In genomic region chr11:59809071-59809669, GRCm38 (mm10) we compare ENCODE assay signal across 8 mouse cellular contexts. TPM values are rescaled to one million over a fixed set of nuclear protein-coding genes. Genes with fewer than 3 reads are reported as not detected.
DNase-seq lines count a peak whose midpoint lies in the region; ATAC-seq and TF ChIP-seq lines count a peak whose summit lies in the region.

No protein-coding gene starts in this region.

- H3K4me3 ChIP-seq in kidney, embryonic 15.5 days (replicated peaks): peak overlapping the region; percentile 90
- H3K4me3 ChIP-seq in stomach, embryonic 16.5 days (replicated peaks; ENCODE audit: low read length): peak overlapping the region; percentile 76

- peaks cover 17% of the 10 kb centered on the region for H3K4me1 ChIP-seq in kidney, embryonic 15.5 days
- peaks cover 14% of the 10 kb centered on the region for H3K4me1 ChIP-seq in stomach, embryonic 16.5 days (ENCODE audit: control insufficient read depth, insufficient read depth, low read length)

- H3K27me3 ChIP-seq in kidney, embryonic 15.5 days: no peaks in the 10 kb centered on the region
- no peaks in the 10 kb centered on the region for H3K27me3 ChIP-seq in stomach, embryonic 16.5 days (ENCODE audit: control insufficient read depth, insufficient read depth, low read length)

- ATAC-seq in kidney, embryonic 15.5 days (replicated peaks; ENCODE audit: low FRiP score): peak; percentile 25; the same call in 1 of the 2 replicates
- peak; percentile 35 for ATAC-seq in stomach, embryonic 16.5 days (ENCODE audit: insufficient read depth, low FRiP score)

- peaks cover 36% of the 10 kb centered on the region for H3K36me3 ChIP-seq in kidney, embryonic 15.5 days
- H3K36me3 ChIP-seq in stomach, embryonic 16.5 days (ENCODE audit: control insufficient read depth, insufficient read depth, low read length): peaks cover 6% of the 10 kb centered on the region; the same call in 1 of the 2 replicates

- no peak for TF ChIP-seq CTCF in brain, embryonic 14.5 days (IDR thresholded peaks at IDR 0.05; ENCODE audit: borderline replicate concordance, extremely low read depth, insufficient read depth, insufficient read length)

- no peaks in the 10 kb centered on the region for H3K9me3 ChIP-seq in kidney, embryonic 15.5 days (replicated peaks)
- no peaks in the 10 kb centered on the region for H3K9me3 ChIP-seq in stomach, embryonic 16.5 days (replicated peaks; ENCODE audit: control insufficient read depth, low read length)

- peak overlapping the region; percentile 99 for H3K27ac ChIP-seq in kidney, embryonic 15.5 days
- peak overlapping the region; percentile 97 for H3K27ac ChIP-seq in stomach, embryonic 16.5 days (ENCODE audit: low read length)

- H3K4me2 ChIP-seq in kidney, embryonic 15.5 days: peak overlapping the region; percentile 89
- H3K4me2 ChIP-seq in stomach, embryonic 16.5 days (ENCODE audit: low read depth, low read length): peak overlapping the region; percentile 78

- TF ChIP-seq POLR2A in brain, embryonic 14.5 days (IDR thresholded peaks at IDR 0.05; ENCODE audit: borderline replicate concordance, extremely low read depth, insufficient read depth, insufficient read length, poor library complexity, severe bottlenecking): no peak

- peak; percentile 33 for DNase-seq in retina, adult 2 months (ENCODE audit: low read depth, low spot score)
- DNase-seq in retina, postnatal 1 day: no peak
- DNase-seq in brain, embryonic 14.5 days (ENCODE audit: low read depth): peak; percentile 32
- DNase-seq in heart, adult 9 months (ENCODE audit: low spot score in 2 of 2): peak; percentile 73 to 82
- peak; percentile 83 for DNase-seq in lung, postnatal 25 days (ENCODE audit: low spot score)
- no peak for DNase-seq in layer of hippocampus, postnatal 25 days (ENCODE audit: extremely low spot score in 1 of 2, low spot score in 1 of 2)

- WGBS in kidney, embryonic 15.5 days: under 1% methylated on average over 15 of the region's 15 CpGs
- under 1% methylated on average over 15 of the region's 15 CpGs for WGBS in stomach, embryonic 16.5 days

- peak overlapping the region; percentile 90 for H3K9ac ChIP-seq in kidney, embryonic 15.5 days
- peak overlapping the region; percentile 98 for H3K9ac ChIP-seq in stomach, embryonic 16.5 days (ENCODE audit: low read length)

RNA-seq across cellular contexts. Expression of gene Flcn, which starts 0.6 kb away (rescaled TPM):
- 46.1 and 58.8 TPM in 2 replicates for polyA plus RNA-seq in brain, embryonic 14.5 days (2012; rRNA removed)
- polyA plus RNA-seq in kidney, embryonic 15.5 days (2015; fragmentation: Nextera tagmentation; extraction: Ambion mirVana): 32.1 and 32.6 TPM in 2 replicates
- polyA plus RNA-seq in stomach, embryonic 16.5 days (2015; fragmentation: Nextera tagmentation; extraction: Ambion mirVana): 34.1 and 35.6 TPM in 2 replicates
- total RNA-seq in layer of hippocampus, postnatal 25 days (2021): 10 to 100 TPM; 44.8 to 47.1 TPM

RNA-seq across cellular contexts. Expression of gene Pld6, which starts 21.7 kb away (rescaled TPM):
- polyA plus RNA-seq in brain, embryonic 14.5 days (2012; rRNA removed): 4.3 and 6.1 TPM in 2 replicates
- polyA plus RNA-seq in kidney, embryonic 15.5 days (2015; fragmentation: Nextera tagmentation; extraction: Ambion mirVana): 5.0 and 5.1 TPM in 2 replicates
- 6.0 and 7.7 TPM in 2 replicates for polyA plus RNA-seq in stomach, embryonic 16.5 days (2015; fragmentation: Nextera tagmentation; extraction: Ambion mirVana)
- under 1 TPM; 0.49 to 0.96 TPM for total RNA-seq in layer of hippocampus, postnatal 25 days (2021)

RNA-seq across cellular contexts. Expression of gene Nt5m, which starts 30.1 kb away (rescaled TPM):
- 57.5 and 63.4 TPM in 2 replicates for polyA plus RNA-seq in brain, embryonic 14.5 days (2012; rRNA removed)
- 37.9 and 42.8 TPM in 2 replicates for polyA plus RNA-seq in kidney, embryonic 15.5 days (2015; fragmentation: Nextera tagmentation; extraction: Ambion mirVana)
- polyA plus RNA-seq in stomach, embryonic 16.5 days (2015; fragmentation: Nextera tagmentation; extraction: Ambion mirVana): 29.4 and 31.6 TPM in 2 replicates
- 10 to 100 TPM; 59.8 to 63.3 TPM for total RNA-seq in layer of hippocampus, postnatal 25 days (2021)

RNA-seq across cellular contexts. Expression of gene Cops3, which starts 30.5 kb away (rescaled TPM):
- polyA plus RNA-seq in brain, embryonic 14.5 days (2012; rRNA removed): 57.3 and 75.3 TPM in 2 replicates
- polyA plus RNA-seq in kidney, embryonic 15.5 days (2015; fragmentation: Nextera tagmentation; extraction: Ambion mirVana): 206 and 213 TPM in 2 replicates
- polyA plus RNA-seq in stomach, embryonic 16.5 days (2015; fragmentation: Nextera tagmentation; extraction: Ambion mirVana): 172 and 174 TPM in 2 replicates
- 10 to 100 TPM; 73.7 to 74.6 TPM for total RNA-seq in layer of hippocampus, postnatal 25 days (2021)

Comparison
In these comparisons a context has a peak if more than half of its experiments do, and no peak if none do; other contexts are left out.
1. DNase-seq: peak in retina, adult 2 months (single experiment), brain, embryonic 14.5 days (single experiment), heart, adult 9 months (2 of 2) and lung, postnatal 25 days (single experiment); none in retina, postnatal 1 day (single experiment) and layer of hippocampus, postnatal 25 days (0 of 2).